Mouse (Mus musculus) urinary bladder, postnatal 10 days (tissue): ENCODE measurements around the gene Tspan14.

Source experiments
- DNase-seq: peaks from one replicate; pipeline ENCODE4 v3.0.0; 2022; ENCODE audit warnings: low spot score

Tspan14 gene

DNA sequence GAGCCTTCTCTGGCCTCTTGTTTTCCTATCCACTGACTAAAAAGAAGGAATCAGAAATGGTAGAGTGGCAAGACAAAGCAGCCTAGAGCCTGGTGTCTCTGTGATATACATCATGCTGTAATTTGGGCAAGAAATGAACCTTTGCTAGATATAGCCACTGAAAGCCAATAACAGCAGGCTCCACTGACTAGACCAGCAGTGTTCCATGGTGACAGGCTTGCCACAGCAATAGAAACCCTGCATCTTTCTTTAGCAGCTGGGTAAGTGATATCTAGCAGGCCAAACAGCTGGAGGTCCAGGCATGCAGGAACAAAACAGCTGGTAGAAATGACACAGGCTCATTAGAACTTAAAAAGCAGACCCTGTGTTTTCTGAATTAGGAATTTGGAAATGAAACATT is 92.0 kb downstream of the Tspan14 start:
- no peak for DNase-seq

DNA sequence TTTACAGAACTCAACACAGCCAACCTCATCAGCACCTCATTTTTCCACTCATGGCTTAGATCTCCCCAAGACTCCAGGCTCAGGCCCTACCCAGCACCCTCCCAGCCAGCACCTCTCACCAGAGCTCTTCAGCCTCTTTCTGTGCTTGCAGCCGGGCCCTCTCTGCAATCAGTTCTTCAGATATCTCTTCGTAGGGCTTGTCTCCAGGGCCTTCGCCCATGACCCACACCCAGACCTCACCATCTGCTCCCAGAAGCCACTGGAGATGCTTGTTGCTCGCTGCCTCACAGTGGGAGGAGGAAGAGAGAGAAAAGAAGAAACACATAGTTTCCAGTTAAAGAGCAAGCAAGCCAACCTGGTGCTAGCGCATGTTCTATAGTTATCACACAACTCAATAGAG is 92.6 kb downstream of the Tspan14 start:
- DNase-seq: no peak

DNA sequence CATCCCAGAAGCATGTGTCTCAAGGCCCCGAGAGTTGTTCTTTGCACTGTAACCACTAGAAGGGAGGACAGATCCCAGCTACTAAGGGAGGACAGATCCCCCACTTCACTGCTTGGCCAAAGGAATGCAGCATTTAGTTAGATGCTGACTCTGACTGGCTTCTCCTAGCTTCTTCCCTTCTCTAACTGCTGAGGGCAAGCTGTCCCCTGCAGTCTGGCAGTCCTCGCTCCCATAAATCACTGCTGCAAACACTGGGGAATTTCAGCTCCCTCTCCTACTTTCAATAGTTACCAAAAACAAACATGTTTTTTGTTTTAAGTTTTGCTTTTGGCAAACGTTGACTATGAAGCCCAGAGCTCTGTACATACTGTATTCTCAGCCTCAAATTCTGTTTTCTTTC is 96.0 kb downstream of the Tspan14 start:
- DNase-seq: no peak

DNA sequence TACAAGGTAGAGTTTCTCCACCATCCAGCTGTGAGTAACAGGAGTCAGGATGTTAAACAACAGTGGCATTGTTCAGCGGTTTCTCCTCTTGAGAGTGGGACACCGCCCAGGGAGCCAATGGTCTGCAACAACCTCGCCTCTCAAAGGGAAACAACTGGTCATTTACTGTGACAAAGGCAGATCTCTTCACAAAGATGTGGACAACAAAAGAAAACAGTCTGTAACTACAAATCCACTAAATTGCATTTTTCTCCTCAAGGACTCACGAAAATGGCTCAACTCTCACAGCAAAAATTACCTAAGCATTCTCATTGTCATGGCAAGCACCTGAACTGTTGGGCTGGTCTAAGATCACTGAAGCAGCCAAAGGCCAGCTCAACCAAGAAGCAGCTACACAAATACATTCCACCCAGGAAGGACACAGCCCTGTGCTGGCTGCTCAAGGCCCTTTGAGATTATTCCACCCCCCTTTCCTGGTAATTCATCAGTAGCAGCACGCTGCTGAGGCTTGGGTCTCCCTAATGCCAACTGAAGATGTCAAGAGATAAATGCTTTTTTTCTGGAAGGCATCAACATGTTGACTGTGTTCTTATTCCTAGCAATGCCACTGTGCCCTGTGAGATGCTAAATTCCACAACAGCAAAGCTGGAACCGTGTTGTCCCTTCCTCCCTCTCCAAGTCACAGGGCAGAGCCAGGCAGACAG is 101.6 kb downstream of the Tspan14 start:
- no peak for DNase-seq

DNA sequence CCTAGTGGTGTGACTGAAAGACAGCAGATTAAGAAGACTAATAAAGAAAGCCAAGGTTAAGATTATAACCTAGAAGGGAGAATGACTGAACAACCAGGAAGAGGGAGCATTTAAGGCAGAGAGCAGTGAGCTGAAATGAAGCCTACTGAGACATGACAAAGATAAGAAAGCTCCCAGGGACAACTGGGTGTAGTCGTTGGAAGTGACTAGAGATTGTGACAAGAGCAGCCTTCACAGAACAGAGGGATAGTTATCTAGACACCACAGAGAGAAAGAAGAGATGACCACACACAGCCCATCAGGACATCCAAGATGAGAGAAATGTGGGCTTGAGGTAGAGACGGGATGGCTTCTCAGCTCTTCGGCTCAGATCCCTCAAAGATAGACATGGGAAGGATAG is 102.9 kb downstream of the Tspan14 start:
- no peak for DNase-seq

DNA sequence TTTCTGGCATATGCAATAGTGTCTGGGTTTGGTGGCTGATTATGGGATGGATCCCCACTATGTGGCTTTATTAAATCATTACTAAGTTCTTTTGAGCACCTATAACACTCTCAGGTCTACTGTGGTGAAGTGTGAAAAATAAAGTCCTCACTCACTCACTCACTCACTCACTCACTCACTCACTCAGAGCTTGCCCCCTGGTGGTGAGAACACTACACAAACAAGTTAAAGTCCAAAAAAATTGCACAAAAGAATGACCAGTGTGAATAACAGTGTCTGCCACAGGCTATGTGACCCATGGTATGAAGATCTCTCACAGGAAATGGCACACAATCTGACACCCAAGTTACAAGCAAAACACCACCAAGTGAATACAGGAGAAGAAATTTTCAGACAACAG is 103.6 kb downstream of the Tspan14 start:
- DNase-seq: no peak
